ENCODE assay signal across 22 mouse cellular contexts in genomic region chr9:32569261-32569660, GRCm38 (mm10).
"Had no signal": no experiment of that assay in that cellular context is flagged by ENCODE, and none has a peak within 500 bp of the region (broad histone marks: within the 10 kb centered on the region; RNA-seq: fewer than 3 reads in every experiment).

No protein-coding gene starts in this region.

- H3K36me3 ChIP-seq: heart, embryonic 10.5 days; heart, embryonic 12.5 days; hindbrain, embryonic 13.5 days; hindbrain, embryonic 15.5 days; kidney, embryonic 15.5 days; limb, embryonic 13.5 days; limb, embryonic 15.5 days had no signal

- H3K4me1 ChIP-seq: hindbrain, embryonic 13.5 days; hindbrain, embryonic 15.5 days had no signal

- H3K27me3 ChIP-seq: heart, embryonic 12.5 days; hindbrain, embryonic 15.5 days; kidney, embryonic 15.5 days; limb, embryonic 15.5 days had no signal

- H3K9ac ChIP-seq: forebrain, postnatal 0 days; heart, embryonic 12.5 days; hindbrain, embryonic 13.5 days; hindbrain, embryonic 15.5 days; kidney, embryonic 15.5 days; limb, embryonic 13.5 days; limb, embryonic 15.5 days had no signal

- H3K9me3 ChIP-seq: heart, embryonic 10.5 days; heart, embryonic 12.5 days; hindbrain, embryonic 13.5 days; hindbrain, embryonic 15.5 days; kidney, embryonic 15.5 days; limb, embryonic 13.5 days; limb, embryonic 15.5 days had no signal

- H3K4me2 ChIP-seq: heart, embryonic 12.5 days; hindbrain, embryonic 13.5 days; hindbrain, embryonic 15.5 days; kidney, embryonic 15.5 days; limb, embryonic 13.5 days; limb, embryonic 15.5 days had no signal

- ATAC-seq: forebrain, postnatal 0 days; hindbrain, postnatal 0 days; intestine, embryonic 16.5 days had no signal

- DNase-seq: forebrain, postnatal 0 days; gastrocnemius, postnatal 14 days; gastrocnemius, postnatal 36 days; heart, adult 11 months; kidney, adult 11 months; kidney, adult 2 months; kidney, adult 9 months; kidney, postnatal 14 days; kidney, postnatal 36 days; layer of hippocampus, adult 9-11 months; layer of hippocampus, postnatal 36 days; left cerebral cortex, postnatal 4 days had no signal

- H3K4me3 ChIP-seq: heart, embryonic 10.5 days; heart, embryonic 12.5 days; hindbrain, embryonic 13.5 days; hindbrain, embryonic 15.5 days; kidney, embryonic 15.5 days; limb, embryonic 13.5 days; limb, embryonic 15.5 days had no signal

- H3K27ac ChIP-seq: heart, embryonic 10.5 days; hindbrain, embryonic 13.5 days; hindbrain, embryonic 15.5 days; hindbrain, postnatal 0 days; kidney, embryonic 15.5 days; kidney, postnatal 0 days; limb, embryonic 13.5 days; limb, embryonic 15.5 days had no signal
